ENCODE assay signal across 9 mouse cellular contexts in the genomic region with DNA sequence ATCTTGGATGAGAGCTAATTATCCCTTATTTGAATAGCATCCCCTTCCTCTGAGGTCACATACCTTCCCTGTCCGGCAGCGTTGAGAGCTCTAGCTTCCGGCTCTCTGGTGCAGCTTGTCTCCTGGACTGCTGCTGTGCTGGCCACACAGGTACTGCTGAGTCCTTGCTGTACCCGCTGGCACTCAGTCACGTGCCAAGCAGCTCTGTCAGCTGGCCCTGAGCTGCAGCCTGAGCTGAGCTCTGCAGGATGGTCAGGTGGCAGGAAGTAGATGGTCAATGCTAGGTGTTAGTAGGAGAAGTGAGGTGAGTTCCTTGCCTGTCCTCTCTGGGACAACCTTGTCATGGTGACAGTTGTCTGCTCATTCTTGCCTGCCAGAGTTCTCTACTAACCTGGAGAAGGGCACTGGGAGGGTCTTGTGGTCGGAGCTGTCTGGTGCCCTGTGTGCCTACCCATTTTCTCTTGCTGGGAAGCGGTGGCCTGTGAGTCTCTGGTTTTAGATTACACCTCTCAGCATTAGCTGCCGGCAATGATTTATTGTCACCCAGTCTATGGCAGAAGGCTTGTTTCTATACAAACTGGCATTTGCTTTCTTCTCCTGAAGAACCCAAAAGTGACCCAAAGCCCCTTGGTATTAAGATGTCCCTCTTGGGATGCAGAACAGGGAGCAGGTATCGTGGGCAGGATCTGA. TPM values are rescaled to one million over a fixed set of nuclear protein-coding genes. Genes with fewer than 3 reads are reported as not detected.
DNase-seq lines count a peak whose midpoint lies in the region; ATAC-seq and TF ChIP-seq lines count a peak whose summit lies in the region.
"Had no signal": no experiment of that assay in that cellular context is flagged by ENCODE, and none has a peak within 500 bp of the region (broad histone marks: within the 10 kb centered on the region; RNA-seq: fewer than 3 reads in every experiment).

No protein-coding gene starts in this region.

- no peak for DNase-seq in forebrain, embryonic 10.5 days (ENCODE audit: extremely low spot score, low spot score)
- DNase-seq in forebrain, postnatal 0 days = no peak
- DNase-seq in brain, adult 2 months (ENCODE audit: low read depth, low spot score) = peak; percentile 86
- no peak for DNase-seq in hindbrain, embryonic 14.5 days (ENCODE audit: low spot score)
- peak; percentile 77 to 78 for DNase-seq in kidney, postnatal 36 days
- no peak for DNase-seq in thymus, postnatal 0 days (ENCODE audit: low spot score)
- no peak for DNase-seq in urinary bladder, postnatal 10 days (ENCODE audit: low spot score)
- DNase-seq in right cerebral cortex, postnatal 25 days = no peak
- DNase-seq: gastrocnemius, postnatal 25 days had no signal

- H3K36me3 ChIP-seq in forebrain, embryonic 10.5 days (replicated peaks) = peaks cover 81% of the 10 kb centered on the region
- H3K36me3 ChIP-seq in forebrain, postnatal 0 days (ENCODE audit: insufficient read depth) = peaks cover 19% of the 10 kb centered on the region
- peaks cover 32% of the 10 kb centered on the region for H3K36me3 ChIP-seq in hindbrain, embryonic 14.5 days (replicated peaks; ENCODE audit: control insufficient read depth, insufficient read depth)

- 52% methylated on average over 9 of the region's 9 CpGs for WGBS in forebrain, embryonic 10.5 days
- 53% methylated on average over 9 of the region's 9 CpGs for WGBS in forebrain, postnatal 0 days
- WGBS in hindbrain, embryonic 14.5 days = 59% methylated on average over 9 of the region's 9 CpGs

- H3K4me3 ChIP-seq in forebrain, embryonic 10.5 days = no peak overlapping the region
- no peak overlapping the region for H3K4me3 ChIP-seq in forebrain, postnatal 0 days (ENCODE audit: low read depth, low read length)
- H3K4me3 ChIP-seq in hindbrain, embryonic 14.5 days (replicated peaks; ENCODE audit: low read length) = no peak overlapping the region

- peaks cover 50% of the 10 kb centered on the region for H3K4me1 ChIP-seq in forebrain, embryonic 10.5 days
- H3K4me1 ChIP-seq in forebrain, postnatal 0 days (ENCODE audit: insufficient read depth) = no peaks in the 10 kb centered on the region
- peaks cover 20% of the 10 kb centered on the region for H3K4me1 ChIP-seq in hindbrain, embryonic 14.5 days (replicated peaks; ENCODE audit: control insufficient read depth, insufficient read depth, low read length)

- no peaks in the 10 kb centered on the region for H3K27me3 ChIP-seq in forebrain, embryonic 10.5 days (ENCODE audit: poor library complexity, severe bottlenecking)
- H3K27me3 ChIP-seq in forebrain, postnatal 0 days (ENCODE audit: insufficient read depth, low read length) = no peaks in the 10 kb centered on the region
- no peaks in the 10 kb centered on the region for H3K27me3 ChIP-seq in hindbrain, embryonic 14.5 days (ENCODE audit: control insufficient read depth, insufficient read depth, low read length)

- no peak overlapping the region for H3K9ac ChIP-seq in forebrain, postnatal 0 days
- H3K9ac ChIP-seq in hindbrain, embryonic 14.5 days = no peak overlapping the region

- ATAC-seq in forebrain, postnatal 0 days = no peak
- no peak for ATAC-seq in hindbrain, embryonic 14.5 days (ENCODE audit: low FRiP score)

- TF ChIP-seq CTCF in forebrain, postnatal 0 days (IDR thresholded peaks at IDR 0.05; ENCODE audit: low read depth) = no peak

- H3K4me2 ChIP-seq in forebrain, postnatal 0 days (ENCODE audit: low read depth) = no peak overlapping the region
- no peak overlapping the region for H3K4me2 ChIP-seq in hindbrain, embryonic 14.5 days (replicated peaks)

- peak overlapping the region; percentile 84 for H3K27ac ChIP-seq in forebrain, embryonic 10.5 days
- H3K27ac ChIP-seq in forebrain, postnatal 0 days (ENCODE audit: low read depth, low read length) = no peak overlapping the region
- 0 out of 2 replicates have a peak overlapping the region, but pooled peaks have one; percentile 55 for H3K27ac ChIP-seq in hindbrain, embryonic 14.5 days

- no peaks in the 10 kb centered on the region for H3K9me3 ChIP-seq in forebrain, embryonic 10.5 days
- H3K9me3 ChIP-seq in forebrain, postnatal 0 days (ENCODE audit: low read length) = no peaks in the 10 kb centered on the region
- no peaks in the 10 kb centered on the region for H3K9me3 ChIP-seq in hindbrain, embryonic 14.5 days (ENCODE audit: control insufficient read depth, low read length)

RNA-seq across cellular contexts. Expression of gene Btbd16, which starts 53.1 kb away (rescaled TPM):
- polyA plus RNA-seq in forebrain, embryonic 10.5 days (2016; fragmentation: Nextera tagmentation; extraction: Ambion mirVana) = not detected in 2 replicates
- 0.10 and 0.31 TPM in 2 replicates for total RNA-seq in forebrain, postnatal 0 days (2014; rRNA removed)
- polyA plus RNA-seq in forebrain, postnatal 0 days (2015; fragmentation: Nextera tagmentation; extraction: Ambion mirVana) = 0.26 and 0.41 TPM in 2 replicates
- polyA plus RNA-seq in hindbrain, embryonic 14.5 days (2014; fragmentation: Nextera tagmentation; extraction: Ambion mirVana) = not detected in 2 replicates
- polyA plus RNA-seq in thymus, postnatal 0 days (2015; fragmentation: Nextera tagmentation; extraction: Ambion mirVana) = 0.19 and 0.62 TPM in 2 replicates

Comparison
In these comparisons a context has a peak if more than half of its experiments do, and no peak if none do; other contexts are left out.
1. DNase-seq: peak in brain, adult 2 months (single experiment) and kidney, postnatal 36 days (2 of 2); none in forebrain, embryonic 10.5 days (single experiment), forebrain, postnatal 0 days (single experiment), hindbrain, embryonic 14.5 days (single experiment), thymus, postnatal 0 days (single experiment), urinary bladder, postnatal 10 days (single experiment) and right cerebral cortex, postnatal 25 days (single experiment).